Mouse (Mus musculus): ENCODE measurements around the gene Cnn3. TPM values are rescaled to one million over a fixed set of nuclear protein-coding genes. Genes with fewer than 3 reads are reported as not detected.

The Cnn3 gene
- 645 and 663 TPM in 2 replicates for polyA plus RNA-seq (2015; fragmentation: Nextera tagmentation; extraction: Ambion mirVana)

- peak within 1 kb of the TSS; percentile 97 for H3K9ac ChIP-seq (replicated peaks)
- no peaks in the 10 kb centered on the region for H3K27me3 ChIP-seq
- ATAC-seq (replicated peaks), result peak; percentile 94
- peaks cover 36% of the 10 kb centered on the region for H3K4me1 ChIP-seq
- under 1% methylated on average over 65 of the region's 66 CpGs for WGBS
- H3K36me3 ChIP-seq, result no peaks in the 10 kb centered on the region
- peak within 1 kb of the TSS; percentile 86 for H3K4me2 ChIP-seq (replicated peaks)
- peak within 1 kb of the TSS; percentile 96 for H3K4me3 ChIP-seq
- no peaks in the 10 kb centered on the region for H3K9me3 ChIP-seq
- H3K27ac ChIP-seq (replicated peaks), result peak within 1 kb of the TSS; percentile 97
These were observed at the start of gene Cnn3 for GRCm38 (mm10) chr3:121425861-121426620. Gene Cnn3, plus strand, starts transcription at chr3:121426497.

GRCm38 (mm10) chr3:121378708-121379612 lies 47.3 kb upstream of the Cnn3 start:
- Histone ChIP-seq H3K27ac (replicated peaks) (no peak overlapping the region), H3K4me1 (no peaks in the 10 kb centered on the region), H3K27me3 (no peaks in the 10 kb centered on the region), H3K4me3 (no peak overlapping the region), H3K9me3 (no peaks in the 10 kb centered on the region), H3K4me2 (replicated peaks) (no peak overlapping the region), H3K9ac (replicated peaks) (no peak overlapping the region), H3K36me3 (no peaks in the 10 kb centered on the region)
- 67% methylated on average over 15 of the region's 15 CpGs for WGBS
- ATAC-seq (replicated peaks), result no peak

- Histone ChIP-seq H3K27ac (replicated peaks) (no peak overlapping the region), H3K36me3 (no peaks in the 10 kb centered on the region), H3K27me3 (no peaks in the 10 kb centered on the region), H3K4me1 (no peaks in the 10 kb centered on the region), H3K4me3 (no peak overlapping the region), H3K9me3 (no peaks in the 10 kb centered on the region), H3K4me2 (replicated peaks) (no peak overlapping the region), H3K9ac (replicated peaks) (no peak overlapping the region)
- WGBS, result 87% methylated on average over 5 of the region's 5 CpGs
- ATAC-seq (replicated peaks), result no peak
These were observed 46.6 kb upstream of the Cnn3 start for GRCm38 (mm10) chr3:121379699-121380098.

- Histone ChIP-seq H3K4me2 (replicated peaks) (no peak overlapping the region), H3K36me3 (no peaks in the 10 kb centered on the region), H3K27me3 (no peaks in the 10 kb centered on the region), H3K4me1 (peaks cover 4% of the 10 kb centered on the region), H3K4me3 (no peak overlapping the region), H3K9me3 (no peaks in the 10 kb centered on the region), H3K9ac (replicated peaks) (no peak overlapping the region), H3K27ac (replicated peaks) (no peak overlapping the region)
- no peak for ATAC-seq (replicated peaks)
- WGBS, result 70% methylated on average over 3 of the region's 3 CpGs
These were observed 38.8 kb upstream of the Cnn3 start for GRCm38 (mm10) chr3:121387471-121388009.

GRCm38 (mm10) chr3:121389366-121389765 lies 36.9 kb upstream of the Cnn3 start:
- Histone ChIP-seq H3K9ac (replicated peaks) (no peak overlapping the region), H3K9me3 (no peaks in the 10 kb centered on the region), H3K27ac (replicated peaks) (no peak overlapping the region), H3K4me1 (peaks cover 4% of the 10 kb centered on the region), H3K36me3 (no peaks in the 10 kb centered on the region), H3K4me3 (no peak overlapping the region), H3K27me3 (no peaks in the 10 kb centered on the region), H3K4me2 (replicated peaks) (no peak overlapping the region)
- 77% methylated on average over 8 of the region's 8 CpGs for WGBS
- ATAC-seq (replicated peaks), result no peak

GRCm38 (mm10) chr3:121389860-121390530 lies 36.3 kb upstream of the Cnn3 start:
- H3K4me3 ChIP-seq, result peak overlapping the region; percentile 10; the same call in 1 of the 2 replicates
- H3K27ac ChIP-seq (replicated peaks), result 0 out of 2 replicates have a peak overlapping the region, but pooled peaks have one; percentile 44

GRCm38 (mm10) chr3:121390724-121391123 lies 35.6 kb upstream of the Cnn3 start:
- no peaks in the 10 kb centered on the region for H3K36me3 ChIP-seq
- no peak overlapping the region for H3K9ac ChIP-seq (replicated peaks)
- H3K27ac ChIP-seq (replicated peaks), result no peak overlapping the region
- 65% methylated on average over 7 of the region's 7 CpGs for WGBS
- peak; percentile 69; the same call in 1 of the 2 replicates for ATAC-seq (replicated peaks)
- H3K9me3 ChIP-seq, result no peaks in the 10 kb centered on the region
- H3K4me3 ChIP-seq, result no peak overlapping the region
- no peaks in the 10 kb centered on the region for H3K27me3 ChIP-seq
- no peak overlapping the region for H3K4me2 ChIP-seq (replicated peaks)
- H3K4me1 ChIP-seq, result peaks cover 4% of the 10 kb centered on the region

More at GRCm38 (mm10) chr3:121389860-121390530, 36.3 kb upstream of the Cnn3 start:
- no peaks in the 10 kb centered on the region for H3K27me3 ChIP-seq
- H3K36me3 ChIP-seq, result no peaks in the 10 kb centered on the region
- H3K9ac ChIP-seq (replicated peaks), result 0 out of 2 replicates have a peak overlapping the region, but pooled peaks have one; percentile 24
- peak overlapping the region; percentile 29 for H3K4me2 ChIP-seq (replicated peaks)
- ATAC-seq (replicated peaks), result peak; percentile 71
- 17% methylated on average over 17 of the region's 17 CpGs for WGBS
- H3K9me3 ChIP-seq, result no peaks in the 10 kb centered on the region
- H3K4me1 ChIP-seq, result peaks cover 4% of the 10 kb centered on the region

GRCm38 (mm10) chr3:121395588-121396295 lies 30.6 kb upstream of the Cnn3 start:
- Histone ChIP-seq H3K27ac (replicated peaks) (no peak overlapping the region), H3K9ac (replicated peaks) (no peak overlapping the region), H3K4me3 (no peak overlapping the region), H3K9me3 (no peaks in the 10 kb centered on the region), H3K27me3 (no peaks in the 10 kb centered on the region), H3K36me3 (no peaks in the 10 kb centered on the region), H3K4me2 (replicated peaks) (no peak overlapping the region), H3K4me1 (no peaks in the 10 kb centered on the region)
- 86% methylated on average over 16 of the region's 16 CpGs for WGBS
- no peak for ATAC-seq (replicated peaks)

- no peak for ATAC-seq (replicated peaks)
- Histone ChIP-seq H3K4me1 (no peaks in the 10 kb centered on the region), H3K27ac (replicated peaks) (no peak overlapping the region), H3K4me2 (replicated peaks) (no peak overlapping the region), H3K9ac (replicated peaks) (no peak overlapping the region), H3K9me3 (no peaks in the 10 kb centered on the region), H3K27me3 (no peaks in the 10 kb centered on the region), H3K36me3 (no peaks in the 10 kb centered on the region), H3K4me3 (no peak overlapping the region)
- 74% methylated on average over 7 of the region's 7 CpGs for WGBS
These were observed 29.7 kb upstream of the Cnn3 start for GRCm38 (mm10) chr3:121396561-121396960.

GRCm38 (mm10) chr3:121397007-121397406 lies 29.3 kb upstream of the Cnn3 start:
- no peak for ATAC-seq (replicated peaks)
- Histone ChIP-seq H3K4me3 (no peak overlapping the region), H3K9ac (replicated peaks) (no peak overlapping the region), H3K4me2 (replicated peaks) (no peak overlapping the region), H3K27ac (replicated peaks) (no peak overlapping the region), H3K4me1 (no peaks in the 10 kb centered on the region), H3K27me3 (no peaks in the 10 kb centered on the region), H3K36me3 (no peaks in the 10 kb centered on the region), H3K9me3 (no peaks in the 10 kb centered on the region)
- 81% methylated on average over 6 of the region's 6 CpGs for WGBS

GRCm38 (mm10) chr3:121401384-121401783 lies 24.9 kb upstream of the Cnn3 start:
- no peak overlapping the region for H3K4me3 ChIP-seq
- H3K4me1 ChIP-seq, result no peaks in the 10 kb centered on the region
- 80% methylated on average over 4 of the region's 4 CpGs for WGBS
- no peaks in the 10 kb centered on the region for H3K27me3 ChIP-seq
- H3K9me3 ChIP-seq, result no peaks in the 10 kb centered on the region
- no peak overlapping the region for H3K27ac ChIP-seq (replicated peaks)
- ATAC-seq (replicated peaks), result no peak
- no peak overlapping the region for H3K9ac ChIP-seq (replicated peaks)
- H3K4me2 ChIP-seq (replicated peaks), result no peak overlapping the region
- H3K36me3 ChIP-seq, result no peaks in the 10 kb centered on the region
